Mouse (Mus musculus) heart, postnatal 0 days (tissue): ENCODE results near the gene Ryr2. TPM values are rescaled to one million over a fixed set of nuclear protein-coding genes. Genes with fewer than 3 reads are reported as not detected.

Experiments
- ATAC-seq: fragments of 200-750 bp; cut with Nextera tagmentation; 2 replicates; pipeline ENCODE4 v1.8.0; 2017; ENCODE audit warnings: low read depth, moderate number of reproducible peaks, moderate library complexity; ENCODE audit not compliant: insufficient read depth
- DNase-seq: peaks from one replicate; pipeline ENCODE4 v3.0.0-alpha.2; 2016; ENCODE audit warnings: low spot score
- H3K27ac ChIP-seq: fragments of 300-500 bp; sonication (generic); 2 replicates; pipeline ENCODE4 v1.5.1; 2014; ENCODE audit warnings: low read depth, mild to moderate bottlenecking
- H3K27me3 ChIP-seq: fragments of 300-500 bp; sonication (generic); 2 replicates; pipeline ENCODE4 v1.6.1; 2014; ENCODE audit warnings: low read length, mixed read lengths; ENCODE audit not compliant: control insufficient read depth, insufficient read depth
- H3K36me3 ChIP-seq: fragments of 300-500 bp; sonication (generic); replicated peaks from 2 replicates; pipeline ENCODE4 v1.6.1; 2014; ENCODE audit warnings: low read length, mixed read lengths; ENCODE audit not compliant: control insufficient read depth, insufficient read depth
- H3K4me1 ChIP-seq: fragments of 300-500 bp; sonication (generic); 2 replicates; pipeline ENCODE4 v1.6.1; 2014; ENCODE audit warnings: antibody characterized with exemption; ENCODE audit not compliant: control insufficient read depth, insufficient read depth
- H3K4me2 ChIP-seq: fragments of 300-500 bp; sonication (generic); 2 replicates; pipeline ENCODE4 v1.6.1; 2014; ENCODE audit warnings: low read depth, mild to moderate bottlenecking, low read length, moderate library complexity
- H3K4me3 ChIP-seq: fragments of 300-500 bp; sonication (generic); 2 replicates; pipeline ENCODE4 v1.5.1; 2014; ENCODE audit warnings: low read depth, low read length
- H3K9ac ChIP-seq: fragments of 300-500 bp; sonication (generic); replicated peaks from 2 replicates; pipeline ENCODE4 v1.6.1; 2014; ENCODE audit warnings: low read depth, low read length, mixed read lengths
- H3K9me3 ChIP-seq: fragments of 300-500 bp; sonication (generic); replicated peaks from 2 replicates; pipeline ENCODE4 v1.6.1; 2016; ENCODE audit warnings: low read length; ENCODE audit not compliant: control insufficient read depth
- CTCF ChIP-seq: IDR thresholded peaks from 2 replicates; pipeline ENCODE4 v1.5.1; 2016; ENCODE audit warnings: antibody characterized with exemption, control low read depth, low read depth
- EP300 ChIP-seq: IDR thresholded peaks from 2 replicates; pipeline ENCODE4 v1.6.1; 2016; ENCODE audit warnings: antibody characterized with exemption, low read depth
- WGBS: fragments of 180-500 bp; shearing (Covaris S2); extraction: QIAGEN DNeasy Blood & Tissue Kit; methylation state at CpG from one replicate; pipeline ENCODE4 v1.1.7; 2014; 5-methylcytosine and 5-hydroxymethylcytosine counted together
- polyA plus RNA-seq: library from polyadenylated mRNA; unstranded; fragments of >200 nt; fragmentation: Nextera tagmentation; extraction: Ambion mirVana; gene quantifications from 2 replicates; pipeline ENCODE4 v1.2.1, GENCODE M21; 2015
- total RNA-seq: library from RNA; depleted of rRNA; stranded (reverse); fragments of >200 nt; gene quantifications from 2 replicates; pipeline ENCODE4 v1.2.3, GENCODE M21; 2014; ENCODE audit warnings: low replicate concordance

Ryr2 gene
- total and polyA plus RNA-seq, 2 experiments from 2014 or later, result 61.4 to 396 TPM

DNA sequence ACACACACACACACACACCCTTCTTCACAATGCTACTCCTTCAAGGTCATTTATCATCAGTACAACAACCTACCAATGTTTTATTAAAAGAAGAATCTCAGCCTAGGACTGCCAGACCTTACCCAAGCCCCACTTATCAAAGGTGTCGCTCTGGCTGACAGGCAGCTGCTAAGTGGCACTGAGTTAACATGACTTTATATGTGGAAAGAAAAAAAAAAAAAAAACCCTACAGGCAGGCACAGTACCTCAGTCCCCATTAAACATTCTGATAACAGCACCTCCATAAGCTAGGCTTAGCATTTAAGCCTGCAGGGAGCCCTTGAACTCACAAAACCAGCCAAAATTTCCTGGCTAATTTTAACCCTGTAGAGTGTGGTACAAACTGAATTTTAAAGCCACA is 2.4 kb downstream of the Ryr2 start:
- 53% methylated on average over 1 of the region's 1 CpGs for WGBS
- Histone ChIP-seq H3K36me3 (0 out of 2 replicates have a peak, but pooled peaks cover 13% of the 10 kb centered on the region), H3K9ac (peak overlapping the region; percentile 96; the same call in 1 of the 2 replicates), H3K9me3 (no peaks in the 10 kb centered on the region), H3K27me3 (peaks cover 12% of the 10 kb centered on the region; the same call in 1 of the 2 replicates), H3K4me2 (peak overlapping the region; percentile 65), H3K4me1 (peaks cover 10% of the 10 kb centered on the region), H3K4me3 (peak overlapping the region; percentile 92), H3K27ac (peak overlapping the region; percentile 98)
- peak; percentile 81 for ATAC-seq
- TF ChIP-seq EP300 (peak; percentile 84), CTCF (no peak)
- DNase-seq, result peak; percentile 81

GRCm38 (mm10) chr13:12103017-12103416 is 3.7 kb downstream of the Ryr2 start:
- no peaks in the 10 kb centered on the region for H3K9me3 ChIP-seq
- H3K27ac ChIP-seq, result peak overlapping the region; percentile 98
- TF ChIP-seq CTCF (no peak), EP300 (no peak)
- H3K9ac ChIP-seq, result peak overlapping the region; percentile 96
- DNase-seq (no peak), ATAC-seq (no peak)
- peaks cover 12% of the 10 kb centered on the region; the same call in 1 of the 2 replicates for H3K27me3 ChIP-seq
- H3K36me3 ChIP-seq, result 0 out of 2 replicates have a peak, but pooled peaks cover 13% of the 10 kb centered on the region
- peaks cover 21% of the 10 kb centered on the region for H3K4me1 ChIP-seq
- peak overlapping the region; percentile 92 for H3K4me3 ChIP-seq
- 28% methylated on average over 3 of the region's 3 CpGs for WGBS
- H3K4me2 ChIP-seq, result peak overlapping the region; percentile 65

GRCm38 (mm10) chr13:12099446-12099845 is 7.3 kb downstream of the Ryr2 start:
- DNase-seq (no peak), ATAC-seq (no peak)
- H3K36me3 ChIP-seq, result 0 out of 2 replicates have a peak, but pooled peaks cover 13% of the 10 kb centered on the region
- 41% methylated on average over 3 of the region's 3 CpGs for WGBS
- no peaks in the 10 kb centered on the region for H3K9me3 ChIP-seq
- H3K4me3 ChIP-seq, result peak overlapping the region; percentile 92; the same call in 1 of the 2 replicates
- H3K4me1 ChIP-seq, result peaks cover 52% of the 10 kb centered on the region
- peak overlapping the region; percentile 96; the same call in 1 of the 2 replicates for H3K9ac ChIP-seq
- peak overlapping the region; percentile 65 for H3K4me2 ChIP-seq
- H3K27me3 ChIP-seq, result no peaks in the 10 kb centered on the region
- TF ChIP-seq CTCF (no peak), EP300 (no peak)
- peak overlapping the region; percentile 36; the same call in 1 of the 2 replicates for H3K27ac ChIP-seq

GRCm38 (mm10) chr13:12098981-12099380 is 7.8 kb downstream of the Ryr2 start:
- H3K27ac ChIP-seq, result peak overlapping the region; percentile 22; the same call in 1 of the 2 replicates

GRCm38 (mm10) chr13:12096382-12096932 is 10.3 kb downstream of the Ryr2 start:
- no peak for DNase-seq
- TF ChIP-seq CTCF (no peak), EP300 (no peak)
- peaks cover 79% of the 10 kb centered on the region for H3K4me1 ChIP-seq

More at GRCm38 (mm10) chr13:12098981-12099380, 7.8 kb downstream of the Ryr2 start:
- Histone ChIP-seq H3K4me3 (0 out of 2 replicates have a peak overlapping the region, but pooled peaks have one; percentile 92), H3K9me3 (no peaks in the 10 kb centered on the region), H3K9ac (no peak overlapping the region), H3K4me1 (peaks cover 56% of the 10 kb centered on the region), H3K4me2 (peak overlapping the region; percentile 65), H3K27me3 (no peaks in the 10 kb centered on the region), H3K36me3 (0 out of 2 replicates have a peak, but pooled peaks cover 13% of the 10 kb centered on the region)
- ATAC-seq (no peak), DNase-seq (no peak)
- TF ChIP-seq EP300 (no peak), CTCF (no peak)
- 52% methylated on average over 1 of the region's 1 CpGs for WGBS

More at GRCm38 (mm10) chr13:12096382-12096932, 10.3 kb downstream of the Ryr2 start:
- Histone ChIP-seq H3K36me3 (0 out of 2 replicates have a peak, but pooled peaks cover 9% of the 10 kb centered on the region), H3K9ac (no peak overlapping the region), H3K27me3 (no peaks in the 10 kb centered on the region), H3K4me3 (no peak overlapping the region), H3K27ac (peak overlapping the region; percentile 27; the same call in 1 of the 2 replicates), H3K9me3 (no peaks in the 10 kb centered on the region), H3K4me2 (peak overlapping the region; percentile 35)
- WGBS, result 53% methylated on average over 3 of the region's 3 CpGs
- ATAC-seq, result no peak; the same call in 1 of the 2 replicates
